ENCODE assay signal across 14 mouse cellular contexts in genomic region chr3:153791610-153792363, GRCm38 (mm10). TPM values are rescaled to one million over a fixed set of nuclear protein-coding genes. Genes with fewer than 3 reads are reported as not detected.
DNase-seq lines count a peak whose midpoint lies in the region; ATAC-seq and TF ChIP-seq lines count a peak whose summit lies in the region.
"Had no signal": no experiment of that assay in that cellular context is flagged by ENCODE, and none has a peak within 500 bp of the region (broad histone marks: within the 10 kb centered on the region; RNA-seq: fewer than 3 reads in every experiment).

No protein-coding gene starts in this region.

- no peak for TF ChIP-seq CTCF in intestine, postnatal 0 days (IDR thresholded peaks at IDR 0.05; ENCODE audit: low read depth)

- peak overlapping the region; percentile 65 for H3K27ac ChIP-seq in heart, embryonic 13.5 days (replicated peaks)
- no peak overlapping the region for H3K27ac ChIP-seq in intestine, postnatal 0 days (ENCODE audit: low read depth, low read length)
- H3K27ac ChIP-seq: embryonic facial prominence, embryonic 15.5 days; limb, embryonic 13.5 days had no signal

- peak overlapping the region; percentile 42 for H3K4me2 ChIP-seq in heart, embryonic 13.5 days
- no peak overlapping the region; the same call in 1 of the 2 replicates for H3K4me2 ChIP-seq in intestine, postnatal 0 days (replicated peaks; ENCODE audit: low read depth)
- H3K4me2 ChIP-seq: embryonic facial prominence, embryonic 15.5 days; limb, embryonic 13.5 days had no signal

- H3K4me1 ChIP-seq in heart, embryonic 13.5 days, result peaks cover 20% of the 10 kb centered on the region
- H3K4me1 ChIP-seq in intestine, postnatal 0 days (replicated peaks; ENCODE audit: control insufficient read depth, insufficient read depth, low read length), result 0 out of 2 replicates have a peak, but pooled peaks cover 3% of the 10 kb centered on the region
- H3K4me1 ChIP-seq: embryonic facial prominence, embryonic 15.5 days; limb, embryonic 13.5 days had no signal

- no peak overlapping the region for H3K4me3 ChIP-seq in heart, embryonic 13.5 days
- no peak overlapping the region for H3K4me3 ChIP-seq in intestine, postnatal 0 days (ENCODE audit: low read depth, low read length)
- H3K4me3 ChIP-seq: embryonic facial prominence, embryonic 15.5 days; limb, embryonic 13.5 days had no signal

- intact Hi-C loops in heart, postnatal 14 days (cut with DNase I), result no loop called here

- H3K9me3 ChIP-seq in heart, embryonic 13.5 days, result no peaks in the 10 kb centered on the region
- no peaks in the 10 kb centered on the region for H3K9me3 ChIP-seq in intestine, postnatal 0 days (ENCODE audit: control insufficient read depth)
- H3K9me3 ChIP-seq: embryonic facial prominence, embryonic 15.5 days; limb, embryonic 13.5 days had no signal

- no peak for DNase-seq in heart, postnatal 14 days
- peak; percentile 34 for DNase-seq in spleen, adult 12 weeks (ENCODE audit: low spot score)
- DNase-seq in spleen, adult 18-20 months, result no peak
- DNase-seq in embryo, embryonic 10.5 days (ENCODE audit: low spot score), result no peak
- DNase-seq in embryo, embryonic 9.5 days (ENCODE audit: extremely low spot score), result no peak
- no peak for DNase-seq in layer of hippocampus, adult 18-20 months (ENCODE audit: low spot score in 2 of 2)
- DNase-seq: cerebellum, adult 11 months; kidney, postnatal 25 days; retina, postnatal 1 day; thymus, adult 18-20 months had no signal

- peak; percentile 53; the same call in 1 of the 2 replicates for ATAC-seq in heart, embryonic 13.5 days (ENCODE audit: extremely low read depth, insufficient number of reproducible peaks, low FRiP score, low TSS enrichment)
- peak; percentile 90 for ATAC-seq in intestine, postnatal 0 days

- no peak overlapping the region for H3K9ac ChIP-seq in heart, embryonic 13.5 days
- no peak overlapping the region for H3K9ac ChIP-seq in intestine, postnatal 0 days (ENCODE audit: low read depth, low read length)
- H3K9ac ChIP-seq: embryonic facial prominence, embryonic 15.5 days; limb, embryonic 13.5 days had no signal

- H3K27me3 ChIP-seq in heart, embryonic 13.5 days (replicated peaks), result no peaks in the 10 kb centered on the region
- H3K27me3 ChIP-seq in intestine, postnatal 0 days (replicated peaks; ENCODE audit: control insufficient read depth, insufficient read depth, low read length), result no peaks in the 10 kb centered on the region
- H3K27me3 ChIP-seq: embryonic facial prominence, embryonic 15.5 days; limb, embryonic 13.5 days had no signal

- WGBS in heart, embryonic 13.5 days, result 17% methylated on average over 11 of the region's 11 CpGs
- WGBS in intestine, postnatal 0 days, result 41% methylated on average over 11 of the region's 11 CpGs

- H3K36me3 ChIP-seq in heart, embryonic 13.5 days, result no peaks in the 10 kb centered on the region
- H3K36me3 ChIP-seq in intestine, postnatal 0 days (ENCODE audit: control insufficient read depth, insufficient read depth), result no peaks in the 10 kb centered on the region
- H3K36me3 ChIP-seq: embryonic facial prominence, embryonic 15.5 days; limb, embryonic 13.5 days had no signal

RNA-seq across cellular contexts. Expression of gene Asb17, which starts 52.2 kb away (rescaled TPM):
- 0.23 and 0.37 TPM in 2 replicates for polyA plus RNA-seq in heart, embryonic 13.5 days (2015; fragmentation: Nextera tagmentation; extraction: Ambion mirVana)
- not detected for total RNA-seq in heart, postnatal 14 days (2021)
- not detected in 2 replicates for polyA plus RNA-seq in intestine, postnatal 0 days (2015; fragmentation: Nextera tagmentation; extraction: Ambion mirVana)
- total RNA-seq in layer of hippocampus, adult 18-20 months (2021), result not detected
